Mouse (Mus musculus) myocyte (in vitro differentiated cells): ENCODE results near the gene Ddx55.

Experiments
- CEBPB ChIP-seq: IDR thresholded peaks from 2 replicates; pipeline ENCODE4 v1.6.1; 2011; ENCODE audit warnings: mild to moderate bottlenecking, moderate library complexity; ENCODE audit not compliant: poor library complexity, insufficient read depth, severe bottlenecking
- E2F4 ChIP-seq: IDR thresholded peaks from one replicate; pipeline ENCODE4 v1.6.1; 2011; ENCODE audit warnings: mild to moderate bottlenecking, control low read depth, moderate library complexity; ENCODE audit not compliant: insufficient read depth
- MAX ChIP-seq: IDR thresholded peaks from one replicate; pipeline ENCODE4 v1.6.1; 2011; ENCODE audit warnings: low read depth, mild to moderate bottlenecking, control low read depth
- MYOD1 ChIP-seq, 3 experiments: IDR thresholded peaks; one replicate each; pipeline ENCODE4 v1.6.1; 2011; ENCODE audit warnings: control low read depth in 2 of 3, low read depth in 2 of 3, mild to moderate bottlenecking in 2 of 3, moderate library complexity in 1 of 3; ENCODE audit not compliant: insufficient read length in 2 of 3, control insufficient read depth in 1 of 3
- MYOG ChIP-seq, 3 experiments: IDR thresholded peaks; one replicate each; pipeline ENCODE4 v1.6.1; 2011; ENCODE audit warnings: control low read depth in 2 of 3, low read depth in 2 of 3, mild to moderate bottlenecking in 2 of 3; ENCODE audit not compliant: insufficient read length in 2 of 3, control insufficient read depth in 1 of 3, insufficient read depth in 1 of 3
- POLR2A ChIP-seq: IDR thresholded peaks from one replicate; pipeline ENCODE4 v1.6.1; 2011; ENCODE audit warnings: low read depth, mild to moderate bottlenecking, control low read depth, moderate library complexity; ENCODE audit not compliant: insufficient read length
- POLR2AphosphoS2 ChIP-seq: IDR thresholded peaks from one replicate; pipeline ENCODE4 v1.6.1; 2011; ENCODE audit warnings: low read depth, control low read depth; ENCODE audit not compliant: insufficient read length
- REST ChIP-seq: IDR thresholded peaks from one replicate; pipeline ENCODE4 v1.6.1; 2011; ENCODE audit warnings: mild to moderate bottlenecking, control low read depth, moderate library complexity; ENCODE audit not compliant: insufficient read depth, insufficient read length
- SRF ChIP-seq: IDR thresholded peaks from one replicate; pipeline ENCODE4 v1.6.1; 2011; ENCODE audit warnings: low read depth; ENCODE audit not compliant: control insufficient read depth, insufficient read length
- TCF12 ChIP-seq: IDR thresholded peaks from one replicate; pipeline ENCODE4 v1.6.1; 2011; ENCODE audit warnings: mild to moderate bottlenecking, control low read depth; ENCODE audit not compliant: poor library complexity, insufficient read depth, severe bottlenecking
- USF1 ChIP-seq: IDR thresholded peaks from one replicate; pipeline ENCODE4 v1.6.1; 2011; ENCODE audit warnings: low read depth, mild to moderate bottlenecking, control low read depth, moderate library complexity

GRCm38 (mm10) chr5:124578633-124579317 is 26.1 kb downstream of the Ddx55 start, which contains the start of the genes Eif2b1 and Gtf2h3:
- TF ChIP-seq MAX (no peak), POLR2A (peak; percentile 99), CEBPB (no peak), MYOG (IDR thresholded peaks at IDR 0.05; ENCODE audit: control insufficient read depth in 1 of 3, insufficient read depth in 1 of 3, insufficient read length in 2 of 3, low read depth in 2 of 3) (peak in 1 of 3 experiments; percentile 40), E2F4 (no peak), MYOD1 (IDR thresholded peaks at IDR 0.05; ENCODE audit: control insufficient read depth in 1 of 3, insufficient read length in 2 of 3, low read depth in 2 of 3) (peak in 1 of 3 experiments; percentile 51), TCF12 (no peak), POLR2AphosphoS2 (peak; percentile 98), REST (peak; percentile 1), SRF (peak; percentile 95), USF1 (no peak)
